Mouse (Mus musculus) adrenal gland, adult (tissue): ENCODE data around the gene Hoxa7.

Source experiments
- DNase-seq, 2 experiments: peaks; one replicate each; pipeline ENCODE4 v3.0.0; 2022 to 2023; ENCODE audit warnings: low spot score in 1 of 2; ENCODE audit not compliant: inconsistent age in 2 of 2

Hoxa7 gene

GRCm38 (mm10) chr6:52213119-52213986 is 8.3 kb downstream of the Hoxa7 start, which contains the start of the genes Hoxa3 and Gm28308:
TSS of gene Hoxa3 (minus strand) at chr6:52213336.
TSS of gene Gm28308 (minus strand) at chr6:52213339.
- DNase-seq, result peak in 1 of 2 experiments; percentile 81

- peak; percentile 68 to 92 for DNase-seq
Observed at GRCm38 (mm10) chr6:52212556-52213118, 9.0 kb downstream of the Hoxa7 start.

- peak in 1 of 2 experiments; percentile 52 for DNase-seq
Observed at GRCm38 (mm10) chr6:52211961-52212360, 9.7 kb downstream of the Hoxa7 start.

- DNase-seq, result peak; percentile 87 to 95
Observed at GRCm38 (mm10) chr6:52211170-52211935, 10.3 kb downstream of the Hoxa7 start.

- peak in 1 of 2 experiments; percentile 47 for DNase-seq
Observed at GRCm38 (mm10) chr6:52209685-52210046, 12.0 kb downstream of the Hoxa7 start.

- DNase-seq, result peak in 1 of 2 experiments; percentile 78
Observed at GRCm38 (mm10) chr6:52208868-52209684, 12.6 kb downstream of the Hoxa7 start.

- DNase-seq, result peak; percentile 80 to 92
Observed at GRCm38 (mm10) chr6:52208072-52208867, 13.4 kb downstream of the Hoxa7 start, which contains the start of gene Hoxa6. TSS of gene Hoxa6 (minus strand) at chr6:52208722.

- no peak for DNase-seq
Observed at GRCm38 (mm10) chr6:52207684-52207976, 14.0 kb downstream of the Hoxa7 start.

- peak in 1 of 2 experiments; percentile 60 for DNase-seq
Observed at GRCm38 (mm10) chr6:52206882-52207683, 14.6 kb downstream of the Hoxa7 start.

- peak in 1 of 2 experiments; percentile 74 for DNase-seq
Observed at GRCm38 (mm10) chr6:52205638-52206621, 15.7 kb downstream of the Hoxa7 start.

- DNase-seq, result no peak
Observed at GRCm38 (mm10) chr6:52205221-52205620, 16.4 kb downstream of the Hoxa7 start.

GRCm38 (mm10) chr6:52204050-52204752 is 17.5 kb downstream of the Hoxa7 start, which contains the start of gene Hoxa5:
TSS of gene Hoxa5 (minus strand) at chr6:52204587.
- DNase-seq, result peak; percentile 91 to 96

- peak; percentile 60 to 88 for DNase-seq
Observed at GRCm38 (mm10) chr6:52203371-52204049, 18.1 kb downstream of the Hoxa7 start.

GRCm38 (mm10) chr6:52203121-52203370 is 18.6 kb downstream of the Hoxa7 start:
- DNase-seq, result peak in 1 of 2 experiments; percentile 88

GRCm38 (mm10) chr6:52202362-52203120 is 19.1 kb downstream of the Hoxa7 start:
- no peak for DNase-seq

- DNase-seq, result peak in 1 of 2 experiments; percentile 38
Observed at GRCm38 (mm10) chr6:52201269-52201668, 20.4 kb downstream of the Hoxa7 start.
